Mouse (Mus musculus) hindbrain, embryonic 14.5 days (tissue): Measurements from ENCODE around the gene Glipr2. TPM values are rescaled to one million over a fixed set of nuclear protein-coding genes. Genes with fewer than 3 reads are reported as not detected.

Experiments used
- ATAC-seq: fragments of 200-750 bp; cut with Nextera tagmentation; 2 replicates; pipeline ENCODE4 v1.8.0; 2017; ENCODE audit warnings: moderate number of reproducible peaks, mild to moderate bottlenecking, moderate TSS enrichment, moderate library complexity; ENCODE audit not compliant: low FRiP score
- DNase-seq: peaks from one replicate; pipeline ENCODE4 v3.0.0-alpha.2; 2015; ENCODE audit warnings: low spot score
- H3K27ac ChIP-seq: fragments of 300-500 bp; sonication (generic); 2 replicates; pipeline ENCODE4 v1.5.1; 2014; ENCODE audit warnings: mild to moderate bottlenecking, moderate library complexity
- H3K27me3 ChIP-seq: fragments of 300-500 bp; sonication (generic); 2 replicates; pipeline ENCODE4 v1.6.1; 2014; ENCODE audit warnings: mild to moderate bottlenecking, low read length, mixed read lengths; ENCODE audit not compliant: control insufficient read depth, insufficient read depth
- H3K36me3 ChIP-seq: fragments of 300-500 bp; sonication (generic); replicated peaks from 2 replicates; pipeline ENCODE4 v1.6.1; 2014; ENCODE audit not compliant: control insufficient read depth, insufficient read depth
- H3K4me1 ChIP-seq: fragments of 300-500 bp; sonication (generic); replicated peaks from 2 replicates; pipeline ENCODE4 v1.6.1; 2014; ENCODE audit warnings: antibody characterized with exemption, low read length, mixed read lengths; ENCODE audit not compliant: control insufficient read depth, insufficient read depth
- H3K4me2 ChIP-seq: fragments of 300-500 bp; sonication (generic); replicated peaks from 2 replicates; pipeline ENCODE4 v1.6.1; 2014; ENCODE audit warnings: mild to moderate bottlenecking, moderate library complexity
- H3K4me3 ChIP-seq: fragments of 300-500 bp; sonication (generic); replicated peaks from 2 replicates; pipeline ENCODE4 v1.5.1; 2014; ENCODE audit warnings: mild to moderate bottlenecking, low read length
- H3K9ac ChIP-seq: fragments of 300-500 bp; sonication (generic); 2 replicates; pipeline ENCODE4 v1.6.1; 2014
- H3K9me3 ChIP-seq: fragments of 300-500 bp; sonication (generic); 2 replicates; pipeline ENCODE4 v1.6.1; 2016; ENCODE audit warnings: low read length; ENCODE audit not compliant: control insufficient read depth
- WGBS: fragments of 180-500 bp; shearing (Covaris S2); extraction: QIAGEN DNeasy Blood & Tissue Kit; methylation state at CpG from one replicate; pipeline ENCODE4 v1.1.7; 2014; 5-methylcytosine and 5-hydroxymethylcytosine counted together
- polyA plus RNA-seq: library from polyadenylated mRNA; unstranded; fragments of >200 nt; fragmentation: Nextera tagmentation; extraction: Ambion mirVana; gene quantifications from 2 replicates; pipeline ENCODE4 v1.2.1, GENCODE M21; 2014

Gene Glipr2
- polyA plus RNA-seq, 1 experiment from 2014 or later = 41.4 TPM

- H3K36me3 ChIP-seq = peaks cover 64% of the 10 kb centered on the region
Measured at GRCm38 (mm10) chr4:43941315-43941714, 15.9 kb upstream of the Glipr2 start.

GRCm38 (mm10) chr4:43942421-43942820 lies 14.8 kb upstream of the Glipr2 start:
- ATAC-seq (no peak), DNase-seq (no peak)
- H3K4me3 ChIP-seq = no peak overlapping the region
- H3K27ac ChIP-seq = no peak overlapping the region
- no peaks in the 10 kb centered on the region for H3K27me3 ChIP-seq
- no peak overlapping the region for H3K4me2 ChIP-seq
- peaks cover 59% of the 10 kb centered on the region for H3K36me3 ChIP-seq
- H3K4me1 ChIP-seq = no peaks in the 10 kb centered on the region
- no peaks in the 10 kb centered on the region for H3K9me3 ChIP-seq
- no peak overlapping the region for H3K9ac ChIP-seq
- WGBS = 91% methylated on average over 8 of the region's 8 CpGs

More at GRCm38 (mm10) chr4:43941315-43941714, 15.9 kb upstream of the Glipr2 start:
- DNase-seq (no peak), ATAC-seq (no peak)
- no peak overlapping the region for H3K27ac ChIP-seq
- no peaks in the 10 kb centered on the region for H3K27me3 ChIP-seq
- H3K9me3 ChIP-seq = no peaks in the 10 kb centered on the region
- no peak overlapping the region for H3K4me2 ChIP-seq
- H3K4me1 ChIP-seq = no peaks in the 10 kb centered on the region
- 91% methylated on average over 5 of the region's 5 CpGs for WGBS
- H3K4me3 ChIP-seq = no peak overlapping the region
- H3K9ac ChIP-seq = no peak overlapping the region

GRCm38 (mm10) chr4:43947571-43947970 lies 9.6 kb upstream of the Glipr2 start:
- Histone ChIP-seq H3K9me3 (no peaks in the 10 kb centered on the region), H3K9ac (no peak overlapping the region), H3K27me3 (no peaks in the 10 kb centered on the region), H3K4me1 (no peaks in the 10 kb centered on the region), H3K4me3 (no peak overlapping the region), H3K27ac (no peak overlapping the region), H3K4me2 (no peak overlapping the region), H3K36me3 (peaks cover 18% of the 10 kb centered on the region)
- no peak for DNase-seq
- no peak for ATAC-seq
- WGBS = 100% methylated on average over 2 of the region's 2 CpGs

- Histone ChIP-seq H3K36me3 (no peaks in the 10 kb centered on the region), H3K9ac (peak overlapping the region; percentile 77), H3K4me2 (peak overlapping the region; percentile 91), H3K4me3 (peak overlapping the region; percentile 64), H3K4me1 (peaks cover 13% of the 10 kb centered on the region), H3K9me3 (no peaks in the 10 kb centered on the region), H3K27me3 (no peaks in the 10 kb centered on the region), H3K27ac (peak overlapping the region; percentile 78)
- WGBS = under 1% methylated on average over 26 of the region's 26 CpGs
- DNase-seq = peak; percentile 85
- ATAC-seq = peak; percentile 77
Measured at GRCm38 (mm10) chr4:43957846-43958461, 753 bp downstream of the Glipr2 start.

GRCm38 (mm10) chr4:43959523-43960179 lies 2.5 kb downstream of the Glipr2 start:
- 72% methylated on average over 9 of the region's 9 CpGs for WGBS
- Histone ChIP-seq H3K9ac (no peak overlapping the region), H3K4me3 (no peak overlapping the region), H3K36me3 (no peaks in the 10 kb centered on the region), H3K4me1 (peaks cover 13% of the 10 kb centered on the region), H3K9me3 (no peaks in the 10 kb centered on the region), H3K4me2 (peak overlapping the region; percentile 91), H3K27me3 (no peaks in the 10 kb centered on the region), H3K27ac (no peak overlapping the region)
- DNase-seq (no peak), ATAC-seq (no peak)

- WGBS = 93% methylated on average over 6 of the region's 6 CpGs
- H3K9ac ChIP-seq = no peak overlapping the region
Measured at GRCm38 (mm10) chr4:43960207-43960606, 3.0 kb downstream of the Glipr2 start.

GRCm38 (mm10) chr4:43964326-43964833 lies 7.2 kb downstream of the Glipr2 start:
- DNase-seq (no peak), ATAC-seq (no peak)
- H3K27me3 ChIP-seq = no peaks in the 10 kb centered on the region; the same call in 1 of the 2 replicates
- peaks cover 16% of the 10 kb centered on the region; the same call in 1 of the 2 replicates for H3K4me1 ChIP-seq
- no peak overlapping the region for H3K4me2 ChIP-seq
- H3K9me3 ChIP-seq = no peaks in the 10 kb centered on the region
- WGBS = 43% methylated on average over 2 of the region's 2 CpGs
- no peak overlapping the region for H3K27ac ChIP-seq
- H3K36me3 ChIP-seq = no peaks in the 10 kb centered on the region
- H3K9ac ChIP-seq = no peak overlapping the region
- no peak overlapping the region for H3K4me3 ChIP-seq

More at GRCm38 (mm10) chr4:43960207-43960606, 3.0 kb downstream of the Glipr2 start:
- Histone ChIP-seq H3K4me1 (peaks cover 13% of the 10 kb centered on the region), H3K27me3 (no peaks in the 10 kb centered on the region), H3K27ac (no peak overlapping the region), H3K9me3 (no peaks in the 10 kb centered on the region), H3K4me3 (no peak overlapping the region), H3K36me3 (no peaks in the 10 kb centered on the region), H3K4me2 (0 out of 2 replicates have a peak overlapping the region, but pooled peaks have one; percentile 91)
- ATAC-seq = no peak
- no peak for DNase-seq

GRCm38 (mm10) chr4:43964951-43965684 lies 7.9 kb downstream of the Glipr2 start:
- Histone ChIP-seq H3K9me3 (no peaks in the 10 kb centered on the region), H3K27ac (no peak overlapping the region), H3K9ac (no peak overlapping the region), H3K27me3 (no peaks in the 10 kb centered on the region; the same call in 1 of the 2 replicates), H3K4me1 (peaks cover 20% of the 10 kb centered on the region; the same call in 1 of the 2 replicates), H3K4me2 (no peak overlapping the region), H3K36me3 (no peaks in the 10 kb centered on the region), H3K4me3 (no peak overlapping the region)
- ATAC-seq (no peak), DNase-seq (no peak)
- 56% methylated on average over 4 of the region's 4 CpGs for WGBS
